Mouse (Mus musculus) heart, adult 8-10 months (tissue): ENCODE measurements at regions not wholly inside any gene's neighbourhood (a gene's known extent, or its start where the extent isn't known, plus 50 kb on each side); places are given as distances from the start of the nearest gene placed in this dataset.

Experiments used
- DNase-seq: peaks from one replicate; pipeline ENCODE4 v3.0.0; 2022; ENCODE audit warnings: low spot score

DNA sequence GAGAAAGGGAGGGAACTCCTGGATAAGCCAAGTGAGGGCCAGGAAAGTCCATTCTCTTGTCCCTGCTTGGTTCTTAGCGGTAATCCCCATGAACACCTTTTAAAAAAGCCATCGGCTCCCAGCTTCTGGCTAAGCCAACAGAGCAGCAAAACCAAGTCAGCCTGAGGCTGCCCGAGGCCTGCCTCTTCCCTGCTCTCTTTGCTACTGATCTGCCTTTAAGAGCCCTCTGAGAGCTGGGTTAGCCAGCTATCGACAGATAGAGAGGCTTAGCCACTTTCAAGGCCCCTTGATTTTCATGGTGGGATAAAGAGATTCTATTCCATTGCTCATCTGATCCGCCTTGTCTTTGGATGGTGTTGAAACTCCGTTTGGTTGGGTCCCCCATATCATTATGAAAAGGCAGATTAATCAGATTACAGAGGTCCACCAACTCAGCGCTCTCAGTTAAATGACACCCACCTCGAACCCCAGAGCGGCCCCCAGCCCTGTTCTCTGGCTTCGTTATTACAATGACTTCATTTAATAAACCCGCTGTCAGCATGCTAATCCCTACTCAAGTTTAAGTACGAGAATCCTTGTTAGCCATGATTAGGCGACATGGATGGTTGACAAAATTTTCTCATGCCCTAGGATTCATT lies 66.1 kb downstream of the Slc4a3 start:
- no peak for DNase-seq

DNA sequence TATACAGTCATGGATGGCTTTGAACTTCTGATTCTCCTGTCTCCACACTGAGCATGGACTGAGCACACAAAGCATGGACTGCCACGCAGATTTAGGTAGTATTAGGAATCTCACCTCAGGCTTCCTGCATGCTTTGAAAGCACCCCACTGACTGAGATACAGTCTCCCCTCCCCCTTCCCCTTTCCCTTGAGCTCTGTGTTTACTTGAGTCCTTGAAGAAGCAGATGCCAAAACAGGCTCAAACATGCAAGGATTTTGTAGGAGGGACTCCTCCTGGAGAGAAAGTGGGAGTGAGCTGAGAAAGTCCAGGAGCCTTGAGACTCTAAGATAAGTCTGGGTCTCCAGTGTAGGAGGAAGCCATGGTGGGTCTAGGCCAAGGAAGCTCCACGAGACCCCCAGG lies 67.1 kb downstream of the Slc4a3 start:
- no peak for DNase-seq

DNA sequence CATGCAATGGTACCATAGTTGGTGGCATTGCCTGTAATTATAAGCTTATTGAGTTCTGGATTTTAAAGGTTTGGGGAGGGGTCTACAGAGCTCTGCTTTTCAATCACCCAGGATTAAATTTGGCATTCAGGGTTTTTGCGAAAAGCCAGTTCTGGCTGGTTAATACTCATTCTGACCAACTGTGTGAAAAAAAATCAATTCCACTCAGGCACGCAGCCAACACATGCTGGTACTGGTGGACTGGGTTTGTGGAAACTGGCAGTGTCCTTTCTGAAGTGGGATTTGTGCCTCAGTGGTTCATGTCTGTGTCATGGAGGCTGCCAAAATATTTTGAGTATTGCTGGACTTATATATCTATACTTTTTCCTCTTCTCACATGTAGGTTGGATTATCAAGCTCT lies 70.9 kb downstream of the Slc4a3 start:
- DNase-seq, result no peak

DNA sequence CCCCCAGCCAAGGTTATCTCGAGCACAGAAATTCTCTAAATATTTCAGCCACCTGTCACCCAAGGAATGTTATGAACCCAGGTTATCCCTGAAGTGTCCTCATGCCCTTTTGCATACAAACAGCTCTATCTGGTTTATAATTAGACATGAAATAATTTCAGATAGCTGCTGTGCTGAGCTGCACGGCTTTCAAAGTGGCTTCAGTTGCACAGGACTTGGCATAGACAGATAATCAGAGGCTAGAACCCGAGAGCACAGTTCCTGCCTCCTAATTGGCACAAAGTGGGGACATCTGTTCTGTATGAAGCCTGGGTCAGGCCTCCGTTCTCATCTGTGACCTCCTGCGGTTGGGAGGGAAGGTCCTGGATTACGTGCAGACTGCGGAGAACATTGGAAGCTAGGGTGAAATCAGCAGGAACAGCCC lies 72.3 kb downstream of the Slc4a3 start:
- peak; percentile 16 for DNase-seq

DNA sequence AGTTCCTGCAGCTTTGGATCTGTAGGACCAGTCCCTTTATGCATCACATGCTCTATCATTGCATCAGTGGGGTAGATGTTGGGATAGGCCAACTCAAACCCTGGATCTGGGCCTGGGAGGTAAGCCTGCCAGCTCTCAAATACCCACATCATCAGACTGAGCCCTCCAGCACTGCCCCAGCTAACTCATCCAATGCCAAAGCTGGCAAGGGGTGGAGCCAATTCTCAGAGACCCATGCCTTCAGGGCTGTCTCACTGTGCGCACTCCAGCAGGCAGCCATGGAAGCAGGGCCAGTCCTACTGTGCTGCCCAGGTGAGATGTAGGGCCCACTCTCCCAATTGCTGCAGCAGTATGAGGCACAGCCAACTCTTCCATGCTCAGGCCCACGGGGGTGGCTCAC lies 84.2 kb downstream of the Slc4a3 start:
- DNase-seq, result no peak

DNA sequence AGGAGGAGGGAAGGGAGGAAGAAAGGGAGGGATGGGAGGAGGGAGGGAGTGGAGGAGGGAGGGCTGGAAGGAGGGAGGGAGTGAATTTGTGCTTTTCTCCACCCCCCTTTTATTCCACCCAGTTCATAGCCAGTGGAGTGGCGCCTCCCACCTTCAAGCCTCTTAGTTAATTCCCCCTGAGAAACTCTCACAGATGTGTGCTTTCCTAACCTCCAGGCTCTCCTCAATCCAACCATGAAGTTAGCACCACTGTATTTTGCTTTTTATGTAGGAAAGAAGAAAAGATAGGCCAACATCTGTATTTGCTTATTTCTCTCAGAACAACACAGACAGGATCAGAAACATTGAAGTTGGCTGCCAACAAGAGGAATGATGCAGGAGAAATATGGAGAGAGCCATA lies 85.7 kb downstream of the Slc4a3 start:
- no peak for DNase-seq

DNA sequence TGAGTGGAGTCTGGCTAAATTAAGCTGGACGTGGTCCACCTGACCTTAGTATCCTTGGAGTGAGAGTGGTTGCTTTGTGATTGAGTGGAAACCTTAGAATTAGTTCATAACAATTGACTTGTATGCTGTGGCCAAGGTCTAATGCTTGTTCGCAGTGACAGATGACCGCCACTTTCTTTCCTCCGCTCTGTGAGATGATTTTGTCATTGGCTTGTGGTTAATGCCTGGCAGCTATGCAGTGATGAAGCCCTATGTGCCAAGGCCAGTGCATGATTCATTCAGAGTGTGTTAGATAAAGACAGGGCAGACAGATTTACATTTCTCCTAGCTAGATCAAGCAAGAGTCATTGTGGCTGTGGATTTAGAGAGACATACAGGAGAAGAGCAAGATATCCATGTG lies 89.5 kb downstream of the Slc4a3 start:
- DNase-seq, result no peak

DNA sequence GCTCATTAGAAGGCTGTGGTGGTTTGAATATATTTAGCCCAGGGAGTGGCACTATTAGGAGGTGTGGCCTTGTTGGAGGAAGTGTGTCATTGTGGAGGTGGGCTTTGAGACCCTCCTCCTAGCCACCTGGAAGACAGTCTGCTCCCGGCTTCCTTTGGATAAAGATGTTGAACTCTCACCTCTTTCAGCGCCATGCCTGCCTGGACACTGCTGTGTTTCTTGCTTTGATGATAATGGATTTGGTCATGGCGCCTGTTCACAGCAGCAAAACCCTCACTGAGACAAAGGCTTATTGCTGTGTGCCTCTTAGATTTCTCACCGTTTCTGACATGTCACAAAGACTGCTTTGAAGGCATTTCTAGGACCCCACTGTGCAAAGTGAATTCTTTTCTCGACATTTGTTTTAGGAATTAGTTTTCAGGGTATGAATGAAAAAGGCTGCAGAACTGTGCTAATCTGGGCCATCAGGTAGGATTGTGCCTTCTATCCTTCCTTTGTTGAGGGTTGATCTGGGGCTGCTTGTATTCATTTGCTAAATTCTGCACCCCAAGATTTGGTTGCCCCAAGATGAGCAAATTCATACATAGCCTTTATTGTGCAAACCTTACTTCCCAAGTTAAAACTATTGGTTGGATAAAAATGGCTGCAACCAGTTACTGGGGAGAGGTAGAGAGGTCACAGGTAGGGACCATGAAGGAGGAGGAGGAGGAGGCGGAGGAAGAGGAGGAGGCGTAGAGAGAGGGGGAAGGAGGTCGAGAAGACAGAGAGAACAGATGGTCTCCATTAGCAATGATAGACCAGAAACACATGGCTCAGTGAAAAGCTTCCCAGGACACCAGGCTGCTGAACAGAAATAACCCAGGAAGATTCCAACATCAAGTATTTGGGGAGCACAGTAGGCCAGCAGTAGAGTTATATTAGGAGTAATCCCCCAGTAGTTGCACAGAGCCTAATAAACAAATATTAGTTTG lies 93.2 kb downstream of the Slc4a3 start:
- DNase-seq, result no peak

DNA sequence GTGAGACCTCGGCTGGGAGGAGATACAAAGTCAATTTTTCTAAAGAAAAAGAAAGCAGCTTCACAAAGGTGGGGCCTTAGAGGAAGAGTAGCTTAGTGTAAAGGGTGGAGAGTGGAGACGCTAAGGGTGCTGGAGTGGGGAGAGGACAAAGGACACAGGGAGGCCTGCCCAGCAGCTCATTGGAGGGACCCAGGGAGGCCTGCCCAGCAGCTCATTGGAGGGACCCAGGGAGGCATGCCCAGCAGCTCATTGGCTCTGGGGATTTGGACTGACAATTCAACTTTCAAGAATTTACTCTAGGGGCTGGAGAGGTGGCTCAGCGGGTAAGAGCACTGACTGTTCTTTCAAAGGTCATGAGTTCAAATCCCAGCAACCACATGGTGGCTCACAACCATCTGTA lies 96.4 kb downstream of the Slc4a3 start:
- no peak for DNase-seq

DNA sequence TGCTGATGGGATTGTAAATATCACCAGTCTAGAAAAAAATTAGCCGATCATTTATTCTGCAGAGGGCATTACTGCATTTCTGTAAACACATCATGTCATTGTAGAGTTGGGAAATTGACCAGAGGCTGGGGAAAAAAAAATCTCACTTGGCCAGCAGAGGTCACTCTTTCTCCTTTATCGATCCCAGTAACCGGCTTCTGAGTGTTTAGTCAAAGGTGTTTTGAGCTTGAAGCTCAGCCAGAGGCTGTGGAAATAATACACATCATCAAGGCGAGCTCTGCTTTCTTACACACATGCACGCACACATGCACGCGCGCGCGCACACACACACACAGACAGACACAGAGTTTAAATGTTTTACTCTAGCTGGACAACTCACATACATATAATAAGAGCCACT lies 106.5 kb downstream of the Slc4a3 start:
- DNase-seq, result peak; percentile 53

DNA sequence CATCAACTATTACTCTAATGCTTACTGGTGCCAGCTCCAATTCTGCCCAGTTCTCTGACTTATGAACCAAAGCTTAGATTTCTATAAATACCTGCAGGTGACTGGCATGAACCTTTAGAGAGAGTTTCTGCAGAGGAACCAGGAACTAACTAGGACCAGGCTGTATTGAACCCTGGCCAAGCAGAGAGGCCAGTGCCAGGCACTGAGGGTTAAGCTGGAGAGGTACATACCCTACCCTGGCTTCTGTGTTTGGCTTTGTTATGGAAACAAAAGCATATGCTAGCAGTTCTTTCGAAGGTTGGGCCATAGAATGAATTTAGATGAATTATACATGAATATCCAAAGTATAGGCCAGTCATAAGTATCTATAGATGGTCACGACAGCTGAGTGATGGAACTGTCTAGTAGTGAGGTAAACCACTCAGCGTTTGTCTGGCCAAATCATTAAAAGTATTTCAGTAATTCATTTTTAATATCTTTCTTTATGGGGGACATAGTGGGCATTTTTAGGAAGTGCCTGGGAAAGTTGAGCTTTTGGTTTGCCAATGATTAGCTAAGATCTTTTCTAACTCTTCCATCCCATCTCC lies 107.0 kb downstream of the Slc4a3 start:
- DNase-seq, result no peak

DNA sequence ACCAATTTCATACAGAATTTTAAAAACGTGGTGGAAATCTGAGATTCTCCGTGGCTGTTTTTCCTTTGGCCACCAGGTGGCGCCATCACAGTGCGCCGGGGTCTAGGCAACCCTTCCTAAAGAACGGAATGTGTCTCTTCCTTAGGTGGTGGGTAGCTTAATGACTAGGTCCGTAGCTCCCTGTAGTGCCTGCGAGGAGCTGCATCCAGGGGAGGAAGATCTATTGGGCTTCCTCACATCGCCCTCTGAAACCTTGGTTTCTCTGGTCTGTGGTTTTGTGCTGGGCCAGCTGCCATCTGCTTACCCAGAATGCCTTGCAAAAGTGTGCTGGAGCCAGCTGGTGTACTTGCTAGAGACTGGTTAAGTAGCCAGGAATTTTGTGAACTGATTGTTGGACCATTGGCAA lies 107.6 kb downstream of the Slc4a3 start:
- peak; percentile 72 for DNase-seq

DNA sequence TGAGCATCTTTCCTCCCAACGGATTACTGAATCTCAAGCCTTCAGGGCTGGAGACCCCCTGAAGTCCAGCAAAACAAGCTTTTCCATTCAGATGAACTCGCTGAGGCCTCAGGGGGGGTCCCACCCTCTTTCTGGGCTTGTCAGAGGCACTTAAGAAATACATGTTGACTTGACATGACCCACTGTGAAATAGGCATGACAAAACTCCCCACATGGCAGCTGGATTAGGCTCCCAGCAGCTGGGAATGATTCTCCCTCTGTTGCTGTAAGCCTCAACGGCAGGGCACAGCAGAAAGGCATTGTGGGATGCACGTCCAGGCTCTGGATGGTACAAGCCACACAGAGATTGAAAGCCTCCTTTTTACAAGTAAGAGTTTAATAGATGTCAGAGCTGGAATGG lies 110.5 kb downstream of the Slc4a3 start:
- no peak for DNase-seq

DNA sequence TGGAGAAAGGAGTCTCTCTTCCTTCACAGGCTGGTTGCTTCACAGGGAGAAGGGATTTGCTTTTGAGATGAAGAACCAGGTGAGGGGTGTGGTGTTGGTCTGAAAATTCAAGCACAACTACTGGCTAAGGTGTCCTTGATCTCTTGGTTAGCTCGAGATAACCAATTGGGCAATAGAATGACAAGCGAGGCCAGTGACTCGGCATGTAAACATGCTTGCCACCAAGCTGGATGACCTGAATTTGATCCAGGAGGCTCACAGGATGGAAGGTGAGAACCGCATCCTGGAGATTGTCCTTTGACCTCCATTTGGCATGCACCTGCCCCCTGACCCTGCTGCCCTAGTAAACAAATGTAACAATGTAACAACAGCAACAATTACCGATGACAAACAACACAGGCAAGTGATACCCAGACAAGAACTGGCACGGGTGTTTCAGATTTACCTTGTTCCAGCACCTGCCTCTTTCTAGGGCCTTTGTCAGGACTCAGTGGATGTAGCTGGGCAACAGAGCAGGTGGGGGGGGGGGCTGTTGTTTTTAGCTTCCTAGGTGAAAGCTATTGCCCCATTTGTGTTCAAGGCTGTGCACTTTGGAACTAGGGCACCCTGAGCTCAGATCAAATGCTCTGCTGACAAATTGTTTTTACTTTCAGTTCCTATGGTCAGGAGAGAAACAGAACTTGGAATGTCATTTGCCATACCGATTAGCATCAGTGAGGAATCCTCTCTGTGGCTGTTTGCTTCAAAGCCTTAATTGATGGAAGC lies 114.5 kb downstream of the Slc4a3 start:
- DNase-seq, result no peak

DNA sequence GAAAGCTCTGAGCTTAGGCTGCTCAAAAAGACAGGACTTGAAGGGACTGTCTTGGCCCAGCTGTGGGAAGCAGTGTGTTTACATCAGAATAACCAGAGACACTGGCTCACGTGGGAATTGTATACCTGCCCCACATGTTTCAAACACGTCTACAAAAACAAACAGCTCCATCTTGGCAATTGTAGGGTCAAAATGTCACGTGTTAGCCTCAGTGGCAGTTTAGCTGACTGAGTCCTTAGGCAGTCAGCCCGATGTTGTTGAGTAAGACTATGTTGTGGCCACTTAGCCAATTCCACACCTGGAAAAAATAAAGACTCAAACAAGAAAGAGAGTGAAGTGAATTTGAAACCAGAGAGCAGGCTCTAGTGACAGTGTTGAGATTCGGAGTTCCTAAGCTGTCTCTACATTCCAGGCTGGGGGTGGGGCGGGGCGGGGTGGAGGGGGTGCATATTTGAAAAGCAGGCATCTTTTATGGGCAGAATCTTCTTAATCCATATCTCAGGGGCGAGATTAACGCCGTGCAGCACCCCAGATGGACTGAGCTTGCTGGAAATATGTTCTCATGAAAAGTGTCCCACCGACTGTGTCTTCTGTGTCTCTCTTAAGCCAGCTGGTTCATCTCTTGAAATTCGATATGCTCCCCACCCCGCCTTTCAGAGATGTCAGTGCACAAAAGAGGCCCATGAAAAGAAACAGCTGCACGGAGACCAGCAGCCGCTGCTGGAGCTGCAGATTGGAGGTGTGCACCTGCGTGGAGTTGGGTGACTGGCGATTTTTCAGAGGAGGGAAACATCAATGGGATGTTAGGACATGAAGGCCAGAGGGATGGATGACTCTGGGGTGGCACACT lies 116.3 kb downstream of the Slc4a3 start:
- peak; percentile 9 for DNase-seq

DNA sequence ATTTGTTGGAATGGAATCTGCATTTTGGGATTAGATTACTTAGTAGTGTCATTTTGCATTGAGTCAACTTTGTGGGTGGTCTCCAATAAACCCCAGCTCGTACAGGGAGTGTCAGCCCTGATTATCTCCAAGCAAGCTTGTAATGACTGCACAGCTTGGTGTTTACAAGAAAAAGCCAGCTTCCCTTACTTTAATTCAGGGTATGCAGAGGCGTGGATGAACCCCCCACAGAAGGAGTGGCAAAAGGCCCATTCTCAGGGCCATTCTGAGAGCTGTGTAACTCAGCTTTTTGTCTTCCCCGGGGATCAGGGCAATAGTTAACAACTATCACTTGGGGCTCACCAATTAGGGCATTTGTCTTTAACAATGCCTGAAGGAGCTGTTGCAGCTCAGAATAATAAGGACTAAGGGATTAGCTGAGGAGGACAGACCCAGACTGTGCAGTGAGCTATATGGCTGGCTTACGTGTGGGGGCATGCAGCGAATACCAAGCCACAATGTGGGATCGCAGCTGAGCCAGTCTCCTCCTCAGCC lies 121.7 kb downstream of the Slc4a3 start:
- DNase-seq, result no peak

DNA sequence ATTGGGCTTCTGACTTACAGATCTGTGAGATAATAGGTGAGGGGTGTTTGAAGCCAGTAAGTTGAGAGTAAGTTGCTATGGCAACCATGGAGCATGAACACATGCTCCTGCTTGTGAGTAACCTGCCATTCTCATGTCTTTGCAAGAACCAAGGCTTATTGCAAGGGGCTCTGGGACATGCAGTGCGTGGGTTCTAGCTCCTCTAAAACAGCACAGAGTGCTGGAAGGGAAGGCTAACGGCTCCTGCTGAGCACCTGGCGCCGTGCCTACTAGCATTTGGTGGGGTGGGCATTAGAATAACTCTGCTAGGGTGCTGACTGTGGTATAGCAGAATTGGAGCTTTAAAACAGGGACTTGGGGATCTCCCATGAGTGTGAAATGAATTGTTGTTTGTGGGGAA lies 130.2 kb downstream of the Slc4a3 start:
- no peak for DNase-seq

DNA sequence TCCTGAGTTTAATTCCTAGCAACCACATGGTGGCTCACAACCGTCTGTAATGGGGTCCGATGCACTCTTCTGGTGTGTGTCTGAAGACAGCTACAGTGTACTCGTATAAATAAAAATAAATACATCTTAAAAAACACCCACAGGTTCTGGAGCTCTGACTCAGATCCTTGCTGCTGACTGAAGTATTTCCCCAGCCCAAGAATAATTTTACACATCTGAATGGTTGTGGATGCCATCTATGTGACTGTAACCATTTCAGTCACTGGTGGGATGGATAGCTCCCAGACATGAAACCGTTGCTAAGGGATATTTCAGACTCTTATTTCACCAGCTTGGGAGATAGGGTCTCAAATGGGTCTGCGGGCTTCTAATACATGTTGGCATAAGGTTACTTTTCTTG lies 131.6 kb downstream of the Slc4a3 start:
- DNase-seq, result no peak

DNA sequence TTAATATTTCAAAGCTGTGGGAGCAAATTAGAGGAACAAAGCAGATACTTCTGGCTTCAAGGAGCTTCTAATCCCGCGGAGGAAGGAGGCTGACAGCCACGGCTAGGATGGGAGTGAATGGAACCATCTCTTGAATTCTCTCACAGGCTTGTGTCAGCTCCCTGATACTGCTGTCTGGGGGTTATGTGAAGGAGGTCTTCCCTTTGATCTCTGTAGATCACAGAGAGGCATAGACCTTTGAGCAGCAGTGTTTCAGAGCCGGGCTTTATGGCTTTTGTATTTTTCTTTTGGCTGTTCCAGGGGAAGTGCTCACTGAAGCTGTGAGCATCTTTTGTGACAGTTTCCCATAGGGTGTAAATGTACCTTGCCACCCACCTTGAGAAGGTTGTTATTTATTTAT lies 132.2 kb downstream of the Slc4a3 start:
- DNase-seq, result no peak

DNA sequence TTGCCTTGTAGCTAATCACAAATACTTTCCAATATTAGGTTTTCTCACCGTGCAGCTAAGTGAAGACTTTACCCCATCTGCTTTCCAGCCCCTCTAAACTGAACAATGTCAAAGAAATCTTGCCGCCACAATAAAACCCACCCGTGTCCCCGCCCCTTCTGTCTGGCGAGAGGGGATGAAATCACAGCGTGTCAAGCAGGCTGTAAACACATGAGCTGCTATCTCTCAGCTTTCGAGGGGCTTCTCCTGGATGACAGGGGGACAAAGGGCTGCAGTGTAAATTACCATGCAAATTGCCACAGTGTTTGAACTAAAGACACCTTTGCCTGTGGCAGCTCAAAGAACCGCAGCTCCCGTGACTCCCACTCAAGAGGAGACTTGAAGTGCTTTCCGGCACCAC lies 134.3 kb downstream of the Slc4a3 start:
- DNase-seq, result no peak

DNA sequence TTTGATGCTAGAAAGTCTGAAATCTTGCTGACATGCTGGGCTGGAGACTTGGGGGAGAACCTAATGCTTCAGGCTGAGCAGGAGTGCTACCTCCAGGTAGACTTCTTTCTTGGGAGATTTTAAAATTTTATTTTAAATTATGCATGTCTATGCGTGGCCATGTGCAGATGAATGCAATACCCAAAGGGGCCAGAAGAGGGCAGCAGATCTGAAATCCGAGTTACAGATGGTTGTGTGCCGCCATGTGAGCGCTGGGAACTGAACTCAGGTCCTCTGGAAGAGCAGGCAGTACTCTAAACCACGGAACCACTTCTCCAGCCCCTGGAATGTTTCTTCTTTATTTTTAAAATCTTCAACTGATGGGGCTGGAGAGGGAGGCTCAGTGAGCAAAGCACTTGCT lies 135.8 kb downstream of the Slc4a3 start:
- no peak for DNase-seq
